Mouse (Mus musculus): ENCODE measurements around the gene Rpusd3. TPM values are rescaled to one million over a fixed set of nuclear protein-coding genes. Genes with fewer than 3 reads are reported as not detected.

The Rpusd3 gene
- total RNA-seq, 2 experiments from 2014 or later: 11.1 to 13.3 TPM

DNA sequence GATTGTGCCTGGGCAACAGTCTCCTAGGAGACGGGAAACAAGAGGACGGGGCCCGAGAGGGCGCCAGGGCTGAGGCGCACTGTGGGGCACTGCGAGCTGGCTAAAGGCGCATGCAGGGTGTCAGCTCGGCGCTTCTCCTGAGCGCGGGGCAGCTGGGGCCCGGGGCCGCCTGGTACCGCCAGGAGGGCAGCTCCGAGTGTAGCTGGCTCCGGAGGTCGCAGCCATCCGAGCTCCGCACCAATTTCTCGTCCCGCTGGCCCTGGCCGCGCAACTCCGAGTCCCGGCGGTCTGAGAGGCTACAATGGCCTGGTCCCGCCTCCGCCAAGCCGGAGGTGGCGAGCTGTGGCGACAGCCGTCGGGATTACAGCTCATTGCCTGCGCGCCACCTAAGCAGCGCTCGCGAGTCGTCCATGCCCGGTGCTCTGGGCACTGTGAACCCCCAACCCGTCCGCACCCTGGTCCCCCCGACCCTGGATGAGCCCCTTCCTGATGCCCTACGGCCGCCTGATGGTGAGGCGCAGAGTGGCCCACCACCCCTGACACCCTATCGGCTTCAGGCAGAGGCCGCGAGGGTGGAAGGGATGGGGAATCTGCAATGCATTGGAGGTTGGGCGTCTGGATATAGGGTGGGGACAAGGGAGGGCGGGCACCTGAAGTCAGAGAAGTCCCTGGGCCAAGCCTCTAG is 26.6 kb downstream of the Rpusd3 start:
- intact Hi-C loops (cut with DNase I; ENCODE audit: low total_unique reads): no loop called here

DNA sequence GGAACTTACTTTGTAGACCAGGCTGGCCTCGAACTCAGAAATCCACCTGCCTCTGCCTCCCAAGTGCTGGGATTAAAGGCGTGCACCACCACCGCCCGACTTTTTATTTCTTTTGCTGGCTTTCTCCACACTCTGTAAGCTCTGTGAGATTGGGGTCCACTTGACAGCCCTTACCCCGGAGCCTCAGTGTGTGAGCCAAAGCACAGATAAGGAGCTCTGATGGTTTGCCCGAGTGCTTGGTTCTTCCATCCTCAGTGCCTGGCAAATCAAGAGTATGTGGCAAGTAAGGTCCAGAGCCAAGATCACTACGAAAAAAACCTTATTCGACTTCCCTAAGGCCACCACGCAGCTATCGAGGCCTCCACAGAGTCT is 27.1 kb downstream of the Rpusd3 start:
- intact Hi-C loops (cut with DNase I; ENCODE audit: low total_unique reads): no loop called here
- no peak for DNase-seq

More for the DNA sequence above, 26.6 kb downstream of the Rpusd3 start:
- DNase-seq: peak; percentile 44

DNA sequence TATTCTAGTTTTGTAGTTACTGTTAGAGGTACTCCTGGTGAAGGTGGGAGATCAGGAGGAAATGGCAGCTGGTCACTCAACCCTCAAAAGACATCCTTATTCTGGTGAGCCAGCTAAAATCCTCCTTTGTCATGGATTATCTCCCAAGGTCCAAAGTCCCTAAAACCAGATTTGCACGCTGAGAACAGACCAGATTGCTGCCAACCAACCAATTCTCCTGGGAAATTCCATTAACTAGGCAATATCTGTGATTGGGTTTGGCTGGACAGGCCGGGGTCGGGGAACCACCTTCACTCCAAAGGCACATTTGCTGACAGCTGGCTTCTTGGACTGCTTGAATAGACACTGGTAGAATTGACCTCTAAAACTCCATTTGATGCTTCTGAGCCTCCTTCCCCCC is 28.4 kb downstream of the Rpusd3 start:
- intact Hi-C loops (cut with DNase I; ENCODE audit: low total_unique reads): no loop called here
- DNase-seq: no peak

DNA sequence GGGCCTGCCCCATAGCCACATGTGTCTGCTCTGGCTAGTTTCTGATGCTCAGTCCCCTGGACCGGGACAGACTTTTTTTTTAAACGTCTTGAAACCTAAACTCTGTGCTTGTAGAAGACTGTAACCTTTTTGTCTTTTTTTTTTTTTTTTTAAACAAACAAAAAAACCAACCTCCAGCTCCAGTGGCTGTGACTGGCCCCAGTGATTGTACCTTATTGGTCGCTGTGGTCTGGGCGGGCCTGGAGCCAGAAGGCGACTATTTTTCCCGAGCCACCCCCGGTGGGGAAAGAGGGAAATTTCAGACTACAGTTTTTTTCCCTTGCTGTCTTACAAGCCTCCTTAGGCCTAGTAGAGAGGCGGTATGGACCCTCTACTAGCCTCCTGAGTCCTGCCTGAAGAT is 30.2 kb downstream of the Rpusd3 start, which contains the start of gene Ttll3:
Gene Ttll3, plus strand, starts transcription at position 301 of the 400 bp plus-strand sequence.
- no peak for DNase-seq
- intact Hi-C loops (cut with DNase I; ENCODE audit: low total_unique reads): no loop called here

DNA sequence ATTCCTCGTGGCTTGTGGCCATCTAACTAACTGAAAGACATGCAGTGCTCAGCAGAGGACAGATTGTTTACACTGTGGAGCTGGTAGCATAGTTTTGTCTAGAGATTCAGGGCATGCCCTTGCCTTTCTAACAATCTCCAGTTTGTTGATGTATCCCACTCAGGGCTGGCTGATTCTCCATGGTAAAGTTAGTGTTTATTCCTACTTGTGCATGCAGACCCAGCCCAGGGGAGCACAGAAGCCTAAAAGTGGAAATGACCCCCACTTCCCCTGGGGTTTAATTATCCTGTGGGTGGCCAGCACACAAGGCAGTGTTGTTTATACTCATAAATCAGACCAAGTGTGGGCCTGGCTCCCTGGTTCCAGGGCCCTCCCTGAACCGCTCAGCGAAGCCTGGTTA is 33.1 kb downstream of the Rpusd3 start:
- intact Hi-C loops (cut with DNase I; ENCODE audit: low total_unique reads): no loop called here
- no peak for DNase-seq

DNA sequence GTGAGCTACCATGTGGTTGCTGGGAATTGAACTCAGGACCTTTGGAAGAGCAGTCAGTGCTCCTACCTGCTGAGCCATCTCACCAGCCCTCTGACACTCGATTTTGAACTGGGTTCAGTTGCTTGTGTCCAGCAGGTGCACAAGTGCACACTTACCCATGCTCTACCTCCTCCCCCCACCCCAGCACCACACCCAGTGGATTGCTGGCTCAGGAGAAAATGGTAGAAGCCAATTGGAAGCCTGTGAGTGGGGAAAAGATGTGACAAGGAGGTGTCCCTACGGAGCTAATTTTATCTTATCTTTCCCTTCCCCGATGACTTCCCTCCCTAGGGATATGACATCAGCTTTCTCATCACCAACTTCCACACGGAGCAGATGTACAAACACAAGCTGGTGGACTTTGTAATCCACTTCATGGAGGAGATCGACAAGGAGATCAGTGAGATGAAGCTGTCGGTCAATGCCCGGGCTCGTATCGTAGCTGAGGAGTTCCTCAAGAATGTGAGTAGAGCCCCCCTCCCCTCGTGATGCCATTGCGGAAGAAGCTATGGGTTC is 33.9 kb downstream of the Rpusd3 start:
- intact Hi-C loops (cut with DNase I; ENCODE audit: low total_unique reads): no loop called here
- DNase-seq: no peak

DNA sequence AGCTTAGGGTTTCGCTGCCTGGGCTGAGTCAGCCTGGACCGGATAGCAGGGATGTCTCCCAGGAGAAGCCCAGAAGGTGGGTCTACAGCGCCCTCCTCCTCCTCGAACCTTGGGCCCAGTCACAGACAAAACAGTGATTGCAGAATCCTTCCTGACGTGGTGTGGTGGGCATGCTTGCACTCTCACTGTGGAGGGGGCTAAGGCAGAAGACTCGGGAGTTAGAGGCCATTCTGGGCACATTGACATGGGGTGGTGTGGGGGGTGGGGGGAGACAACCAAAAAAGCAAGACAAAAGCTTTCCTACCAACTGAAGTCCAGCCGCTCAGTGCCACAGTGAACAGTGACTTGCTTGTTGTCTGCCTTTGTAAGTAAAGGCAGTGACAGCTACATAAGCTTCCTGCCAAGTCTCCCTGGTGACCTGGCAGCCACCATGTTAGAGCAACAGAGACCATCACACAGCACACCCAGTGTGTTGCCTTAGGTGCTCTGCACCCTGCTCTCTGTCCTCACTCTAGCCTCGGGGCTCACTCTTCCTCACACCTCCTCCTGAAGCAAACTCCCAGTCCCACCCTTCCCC is 34.7 kb downstream of the Rpusd3 start:
- intact Hi-C loops (cut with DNase I; ENCODE audit: low total_unique reads): no loop called here
- no peak for DNase-seq

DNA sequence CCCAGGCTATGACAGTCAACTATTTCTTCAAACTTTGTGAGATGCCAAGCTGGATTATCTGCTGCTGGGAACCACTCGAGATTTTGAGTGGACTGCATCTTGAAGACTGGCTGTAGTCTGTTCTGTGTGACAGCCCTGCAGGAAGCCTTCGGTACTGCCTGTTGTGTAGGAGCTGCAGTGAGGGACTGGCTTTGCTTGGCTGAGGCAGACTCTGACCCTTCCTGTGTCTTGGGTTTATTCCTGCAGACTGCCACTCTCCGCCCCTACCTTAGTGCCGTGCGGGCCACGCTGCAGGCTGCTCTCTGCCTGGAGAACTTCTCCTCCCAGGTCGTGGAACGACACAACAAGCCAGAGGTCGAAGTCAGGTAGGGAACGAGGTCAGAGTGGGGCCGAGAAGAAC is 38.7 kb downstream of the Rpusd3 start:
- intact Hi-C loops (cut with DNase I; ENCODE audit: low total_unique reads): no loop called here

DNA sequence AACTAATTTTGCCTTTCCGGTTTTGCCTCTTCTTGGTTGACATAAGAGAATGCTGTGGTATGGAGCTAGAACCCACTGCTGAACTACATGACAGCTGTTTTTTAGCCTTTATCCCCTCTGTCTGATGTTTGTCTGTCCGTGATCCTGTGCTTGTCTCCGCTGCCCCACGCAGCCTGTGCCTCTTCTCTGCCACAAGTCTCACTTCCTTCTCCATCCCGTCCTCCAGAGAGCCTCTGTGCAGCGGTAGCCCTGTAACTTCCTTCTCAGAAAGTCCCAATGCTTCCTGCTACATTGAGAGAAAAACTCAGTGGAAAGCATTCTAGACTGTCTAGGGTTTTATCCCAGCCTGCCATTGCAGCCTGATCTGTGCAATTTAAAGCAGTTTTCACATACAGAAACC is 39.9 kb downstream of the Rpusd3 start:
- intact Hi-C loops (cut with DNase I; ENCODE audit: low total_unique reads): no loop called here
- DNase-seq: no peak

More for the DNA sequence above, 38.7 kb downstream of the Rpusd3 start:
- no peak for DNase-seq

DNA sequence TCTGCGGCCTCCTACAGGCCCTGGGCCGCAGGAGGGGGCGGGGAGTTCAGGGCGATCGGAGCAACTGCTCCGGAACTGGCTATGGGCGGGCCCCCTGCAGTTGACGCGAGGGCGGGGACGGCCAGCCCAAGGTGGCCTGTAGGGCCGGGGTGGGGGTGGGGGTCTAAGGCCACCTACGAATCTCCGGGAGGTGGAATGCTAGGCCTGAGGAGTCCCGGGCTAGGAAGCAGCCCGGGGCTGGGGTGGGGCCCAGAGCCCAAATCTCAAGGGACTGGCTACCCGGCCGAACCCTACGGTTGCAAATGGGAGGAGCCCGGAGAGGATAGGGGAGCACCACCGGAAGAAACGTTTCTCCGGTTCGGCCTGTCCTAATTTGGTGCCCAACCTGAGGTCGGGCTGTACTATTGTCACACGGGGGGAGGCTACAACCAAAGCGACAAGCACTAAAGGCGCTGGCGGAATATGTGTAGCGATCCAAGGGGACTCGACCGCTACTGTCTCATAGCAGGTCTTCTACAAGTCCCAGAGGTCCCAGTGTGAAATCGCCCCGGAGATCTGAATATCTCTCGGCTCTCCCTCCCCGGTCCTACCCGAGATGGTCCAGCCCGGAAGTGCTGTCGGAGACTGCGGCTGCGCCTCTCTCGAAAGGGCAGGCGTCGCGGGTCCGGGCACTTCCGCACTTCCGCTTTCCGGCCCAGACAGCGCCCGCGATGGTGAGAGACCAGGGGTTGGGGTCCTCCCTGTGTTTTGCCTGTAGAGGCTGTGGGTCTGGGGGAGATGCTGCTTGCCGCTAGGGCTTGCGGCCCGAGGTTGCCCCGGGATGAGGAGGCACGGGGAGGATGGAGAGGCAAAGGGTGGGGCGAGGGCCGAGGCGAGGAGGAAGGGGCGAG is 41.4 kb downstream of the Rpusd3 start, which contains the start of the genes Tada3 and Arpc4:
Gene Tada3, minus strand, starts transcription at position 388 of the 890 bp plus-strand sequence.
Gene Arpc4, plus strand, starts transcription at position 620 of the 890 bp plus-strand sequence.
- peak; percentile 92 for DNase-seq
- intact Hi-C loops (cut with DNase I; ENCODE audit: low total_unique reads): no loop called here

DNA sequence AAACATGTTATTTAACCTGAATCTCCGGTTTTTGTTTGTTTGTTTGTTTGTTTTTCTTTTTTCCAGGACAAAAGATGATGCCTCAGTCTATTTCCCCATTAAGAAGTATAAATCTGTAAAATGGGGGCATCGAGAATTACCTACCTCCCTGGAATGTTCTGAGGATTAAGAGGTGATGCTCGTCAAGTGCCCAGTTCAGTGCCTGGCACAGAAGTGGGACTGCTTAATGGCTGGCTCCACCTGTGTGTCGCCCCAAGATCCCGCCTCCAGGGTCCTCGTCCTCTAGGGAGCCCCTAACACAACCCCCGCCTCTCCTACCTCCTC is 42.0 kb downstream of the Rpusd3 start:
- intact Hi-C loops (cut with DNase I; ENCODE audit: low total_unique reads): no loop called here

DNA sequence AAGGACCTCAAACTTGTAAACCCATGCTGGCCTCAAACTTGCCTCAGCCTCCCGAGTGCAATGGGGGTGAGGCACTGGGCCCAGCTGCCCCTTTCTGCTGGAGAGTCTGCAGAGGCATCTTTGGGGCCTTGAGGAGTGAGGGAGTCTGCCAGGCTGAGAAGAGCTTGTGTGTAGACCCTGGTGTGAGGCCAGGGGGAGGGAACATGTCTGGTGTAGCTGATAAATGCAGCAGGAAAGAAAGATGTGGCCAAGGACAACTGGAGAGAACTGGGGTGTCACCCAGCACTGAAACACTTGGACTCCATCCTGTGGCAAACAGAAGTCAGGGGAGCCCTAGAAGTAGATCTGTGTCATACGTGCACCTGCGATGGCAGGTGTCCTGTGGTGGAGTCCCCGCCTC is 45.6 kb downstream of the Rpusd3 start:
- intact Hi-C loops (cut with DNase I; ENCODE audit: low total_unique reads): no loop called here
- DNase-seq: no peak

More for the DNA sequence above, 42.0 kb downstream of the Rpusd3 start:
- DNase-seq: no peak

DNA sequence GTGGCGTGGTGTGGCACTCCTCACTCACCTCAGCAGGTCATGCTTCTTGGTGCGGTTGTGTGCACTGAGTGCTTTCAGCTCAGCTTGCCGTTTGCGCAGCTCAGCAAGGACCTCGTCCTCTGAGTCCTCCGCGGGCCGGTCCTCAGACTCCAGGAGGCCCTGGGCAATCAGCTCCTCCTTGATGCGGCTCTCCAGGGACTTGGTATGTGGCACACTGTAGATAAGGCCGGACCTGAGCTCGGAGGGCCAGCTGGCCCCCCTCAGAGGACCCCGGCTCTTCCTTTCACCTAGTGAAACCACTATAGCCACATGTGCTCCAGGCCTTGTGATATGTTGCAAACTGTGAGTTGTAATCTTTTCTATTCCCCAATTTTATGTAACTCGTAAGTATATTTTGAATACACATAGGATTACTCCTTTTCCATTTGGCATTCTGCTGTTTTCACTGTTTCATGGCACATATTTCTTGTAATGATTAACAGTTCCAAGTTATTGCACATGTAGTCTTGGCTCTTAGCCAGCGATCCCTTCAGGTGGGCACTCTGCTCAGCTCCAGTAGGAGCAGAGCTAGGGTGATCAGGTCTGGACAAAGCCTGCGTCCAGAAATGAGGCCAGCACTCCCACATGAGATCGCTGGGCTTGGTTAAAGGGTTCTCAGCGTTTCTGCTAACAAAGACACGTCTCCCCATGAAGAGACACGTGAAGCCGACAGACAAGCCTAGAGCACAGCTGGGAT is 48.8 kb downstream of the Rpusd3 start:
- no peak for DNase-seq

DNA sequence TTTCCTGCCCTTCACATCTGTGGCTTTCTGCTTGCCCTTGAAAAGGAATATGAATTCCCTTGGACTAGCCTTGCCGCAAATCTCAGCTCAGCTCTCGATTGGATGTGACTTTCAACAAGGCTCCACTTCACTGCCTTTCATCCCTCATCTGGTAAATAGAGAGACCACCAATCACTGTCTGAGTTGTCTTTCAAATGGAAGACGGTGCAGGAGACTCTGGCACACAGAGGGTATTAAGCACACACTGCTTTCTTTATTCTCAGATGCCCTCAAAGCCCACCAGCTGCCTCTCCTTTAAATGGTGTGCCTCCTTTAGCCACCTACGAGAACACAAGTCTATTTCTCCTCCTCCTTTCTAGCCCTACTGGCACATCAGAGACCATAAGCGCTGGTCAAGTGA is 50.6 kb downstream of the Rpusd3 start:
- intact Hi-C loops (cut with DNase I; ENCODE audit: low total_unique reads): no loop called here
- DNase-seq: no peak

More for the DNA sequence above, 48.8 kb downstream of the Rpusd3 start:
- intact Hi-C loops (cut with DNase I; ENCODE audit: low total_unique reads): no loop called here

DNA sequence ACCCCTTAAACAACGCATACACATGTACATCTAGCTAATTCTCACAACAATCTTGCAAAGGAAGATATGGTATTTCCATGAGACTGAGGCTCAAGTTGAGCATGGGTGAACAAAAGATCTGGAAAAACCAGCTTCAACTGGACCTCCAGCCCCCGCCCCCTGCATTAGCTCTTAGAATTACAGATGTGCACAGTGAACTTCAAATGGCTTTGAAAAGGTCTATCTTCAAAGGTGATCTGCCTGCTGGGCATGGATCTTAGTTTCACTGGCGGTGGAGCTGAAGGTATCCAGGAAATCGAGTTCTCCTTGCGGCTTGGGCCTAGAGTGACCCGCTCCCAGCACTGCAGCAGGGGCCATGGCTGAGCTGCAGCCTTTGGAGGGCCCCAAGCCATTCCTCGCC is 51.0 kb downstream of the Rpusd3 start:
- no peak for DNase-seq
- intact Hi-C loops (cut with DNase I; ENCODE audit: low total_unique reads): no loop called here

DNA sequence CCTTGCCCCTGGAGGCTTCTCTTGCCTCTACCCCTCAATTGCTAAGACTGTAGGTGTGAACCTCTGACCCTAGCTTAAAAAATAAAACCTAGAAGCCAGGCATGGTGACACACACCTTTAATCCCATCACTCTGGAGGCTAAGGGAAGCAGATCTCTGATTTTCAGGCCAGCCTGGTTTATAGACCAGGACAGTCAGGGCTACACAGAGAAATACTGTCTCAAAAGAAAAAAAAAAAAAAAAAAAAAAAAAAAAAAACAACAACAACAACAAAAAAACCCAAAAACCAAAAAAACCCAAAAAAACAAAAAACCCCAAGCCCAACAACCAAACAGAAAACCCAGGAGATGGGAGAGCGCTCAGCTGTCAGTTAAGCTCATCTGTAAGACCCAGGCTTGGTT is 51.6 kb downstream of the Rpusd3 start:
- DNase-seq: no peak
- intact Hi-C loops (cut with DNase I; ENCODE audit: low total_unique reads): no loop called here

DNA sequence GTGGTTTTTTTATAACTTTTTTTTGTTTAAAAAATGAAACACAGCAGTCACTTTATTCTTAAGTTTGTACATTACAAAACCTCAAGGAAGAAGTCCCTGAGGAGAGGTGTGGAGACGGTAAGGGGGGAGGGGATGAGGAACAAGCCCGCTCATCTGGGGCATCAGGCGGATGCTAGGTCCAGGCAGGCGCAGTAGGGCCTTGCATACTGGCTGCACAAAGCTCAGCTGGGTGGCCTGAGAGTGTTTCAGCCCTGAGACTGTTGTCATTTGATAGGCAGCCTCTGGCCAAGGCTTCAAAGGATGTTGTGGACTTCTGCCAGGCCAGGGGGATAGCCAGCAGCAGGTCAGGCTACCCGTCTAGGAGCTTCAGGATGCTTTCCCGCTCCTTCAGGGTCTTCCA is 52.5 kb downstream of the Rpusd3 start:
- intact Hi-C loops (cut with DNase I; ENCODE audit: low total_unique reads): no loop called here
- no peak for DNase-seq

All from gastrocnemius, postnatal 14 days (tissue).